ENCODE assay signal across 28 mouse cellular contexts in genomic region chr7:88777371-88777770, GRCm38 (mm10).
"Had no signal": no experiment of that assay in that cellular context is flagged by ENCODE, and none has a peak within 500 bp of the region (broad histone marks: within the 10 kb centered on the region; RNA-seq: fewer than 3 reads in every experiment).

No protein-coding gene starts in this region.

- H3K4me2 ChIP-seq: embryonic facial prominence, embryonic 12.5 days; embryonic facial prominence, embryonic 13.5 days; embryonic facial prominence, embryonic 15.5 days; forebrain, embryonic 12.5 days; forebrain, embryonic 13.5 days; forebrain, embryonic 15.5 days had no signal

- H3K27me3 ChIP-seq: embryonic facial prominence, embryonic 12.5 days; embryonic facial prominence, embryonic 13.5 days; embryonic facial prominence, embryonic 15.5 days; forebrain, embryonic 12.5 days; forebrain, embryonic 13.5 days; forebrain, embryonic 15.5 days had no signal

- ATAC-seq: forebrain, embryonic 13.5 days; forebrain, embryonic 14.5 days; forebrain, embryonic 15.5 days; forebrain, embryonic 16.5 days; forebrain, postnatal 0 days had no signal

- H3K9me3 ChIP-seq: embryonic facial prominence, embryonic 10.5 days; embryonic facial prominence, embryonic 12.5 days; embryonic facial prominence, embryonic 13.5 days; embryonic facial prominence, embryonic 15.5 days; forebrain, embryonic 10.5 days; forebrain, embryonic 12.5 days; forebrain, embryonic 13.5 days; forebrain, embryonic 15.5 days had no signal

- H3K4me3 ChIP-seq: embryonic facial prominence, embryonic 10.5 days; embryonic facial prominence, embryonic 12.5 days; embryonic facial prominence, embryonic 13.5 days; embryonic facial prominence, embryonic 15.5 days; erythroblast, embryonic 14.5 days; forebrain, embryonic 10.5 days; forebrain, embryonic 12.5 days; forebrain, embryonic 13.5 days; forebrain, embryonic 15.5 days; gastrocnemius, adult 2 months; heart, adult 2 months had no signal

- H3K36me3 ChIP-seq: embryonic facial prominence, embryonic 10.5 days; embryonic facial prominence, embryonic 12.5 days; embryonic facial prominence, embryonic 13.5 days; embryonic facial prominence, embryonic 15.5 days; forebrain, embryonic 10.5 days; forebrain, embryonic 12.5 days; forebrain, embryonic 15.5 days had no signal

- H3K4me1 ChIP-seq: embryonic facial prominence, embryonic 10.5 days; embryonic facial prominence, embryonic 12.5 days; embryonic facial prominence, embryonic 13.5 days; embryonic facial prominence, embryonic 15.5 days; forebrain, embryonic 10.5 days; forebrain, embryonic 12.5 days; forebrain, embryonic 13.5 days; forebrain, embryonic 15.5 days had no signal

- H3K27ac ChIP-seq: embryonic facial prominence, embryonic 10.5 days; embryonic facial prominence, embryonic 12.5 days; embryonic facial prominence, embryonic 13.5 days; embryonic facial prominence, embryonic 15.5 days; forebrain, embryonic 10.5 days; forebrain, embryonic 12.5 days; forebrain, embryonic 13.5 days; forebrain, embryonic 15.5 days; gastrocnemius, adult 2 months; heart, adult 2 months had no signal

- DNase-seq: cerebellum, adult 8-10 months; cerebellum, adult 9-10 months; cerebellum, adult 9-11 months; cerebellum, postnatal 10 days; cerebellum, postnatal 14 days; cerebellum, postnatal 25 days; cerebellum, postnatal 36 days; embryo, embryonic 11 days; forebrain, postnatal 0 days; gastrocnemius, adult 2 months; gastrocnemius, postnatal 10 days; gastrocnemius, postnatal 14 days; gastrocnemius, postnatal 25 days; gastrocnemius, postnatal 36 days; heart, adult 11 months; heart, adult 18-20 months; heart, adult 2 months had no signal

- H3K9ac ChIP-seq: embryonic facial prominence, embryonic 12.5 days; embryonic facial prominence, embryonic 13.5 days; embryonic facial prominence, embryonic 15.5 days; forebrain, embryonic 12.5 days; forebrain, embryonic 13.5 days; forebrain, embryonic 15.5 days; forebrain, postnatal 0 days had no signal
